Mouse (Mus musculus) bone marrow macrophage, adult 2 months (primary cell): Measurements from ENCODE around the gene Vsig8. TPM values are rescaled to one million over a fixed set of nuclear protein-coding genes. Genes with fewer than 3 reads are reported as not detected.

ENCODE experiments used
- H3K27ac ChIP-seq: 2 replicates; pipeline ENCODE4 v1.5.1; 2012; ENCODE audit warnings: low read depth, low read length; ENCODE audit not compliant: insufficient read depth
- H3K4me1 ChIP-seq: 2 replicates; pipeline ENCODE4 v1.6.1; 2012; ENCODE audit warnings: low read length; ENCODE audit not compliant: control insufficient read depth, insufficient read depth
- H3K4me3 ChIP-seq: 2 replicates; pipeline ENCODE4 v1.5.1; 2012; ENCODE audit warnings: mild to moderate bottlenecking, low read length, moderate library complexity; ENCODE audit not compliant: insufficient read depth
- CTCF ChIP-seq: IDR thresholded peaks from 2 replicates; pipeline ENCODE4 v1.5.1; 2012; ENCODE audit warnings: low read depth, mild to moderate bottlenecking, low read length, moderate library complexity
- POLR2A ChIP-seq: IDR thresholded peaks from 2 replicates; pipeline ENCODE4 v1.6.1; 2012; ENCODE audit warnings: mild to moderate bottlenecking, low read depth, low read length, borderline replicate concordance
- polyA plus RNA-seq: library from polyadenylated mRNA; stranded (reverse); fragments of >200 nt; gene quantifications from 2 replicates; pipeline ENCODE4 v1.2.4, GENCODE M21; 2012; ENCODE audit not compliant: missing spikeins, insufficient read depth, insufficient read length

Vsig8 gene
- polyA plus RNA-seq, 1 experiment: not detected

DNA sequence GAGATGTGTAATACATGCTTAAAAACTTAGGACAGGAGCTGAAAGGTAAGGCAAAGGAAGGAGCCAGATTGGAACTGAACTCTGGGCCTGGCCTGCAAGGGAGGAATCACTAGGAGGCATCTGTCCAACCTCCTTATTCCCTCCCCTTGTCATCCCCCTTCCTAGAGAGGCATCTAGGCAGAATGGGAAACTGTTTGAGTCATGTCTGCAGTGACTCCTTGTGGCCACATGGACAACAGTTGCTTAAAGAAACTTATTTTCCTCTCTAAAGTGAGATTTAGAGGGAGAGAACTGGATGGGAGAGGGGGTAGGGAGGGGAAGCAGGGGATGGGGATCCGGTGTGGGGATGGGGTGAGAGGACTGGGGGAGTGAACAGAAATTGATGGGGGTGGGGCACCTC is 57.0 kb downstream of the Vsig8 start:
- H3K4me3 ChIP-seq: no peak overlapping the region
- peak; percentile 16; the same call in 1 of the 2 replicates for TF ChIP-seq CTCF
- no peak for TF ChIP-seq POLR2A
- H3K27ac ChIP-seq: no peak overlapping the region
- no peaks in the 10 kb centered on the region for H3K4me1 ChIP-seq

Other genes starting within 250 kb of the Vsig8 start
- 1.8 and 2.2 TPM in 2 replicates for gene Kcnj9, start 226.6 kb upstream of the Vsig8 start, polyA plus RNA-seq
- gene Kcnj10, start 214.7 kb upstream of the Vsig8 start, polyA plus RNA-seq: 52.3 and 58.4 TPM in 2 replicates
- gene Pigm, start 179.4 kb upstream of the Vsig8 start, polyA plus RNA-seq: 14.3 and 15.4 TPM in 2 replicates
- gene Slamf9, start 80.6 kb upstream of the Vsig8 start, polyA plus RNA-seq: 90.6 and 98.9 TPM in 2 replicates
- gene Igsf9, start 74.2 kb upstream of the Vsig8 start, polyA plus RNA-seq: 6.3 and 7.6 TPM in 2 replicates
- gene Tagln2, start 55.9 kb upstream of the Vsig8 start, polyA plus RNA-seq: 316 and 321 TPM in 2 replicates
- gene Cfap45, start 35.1 kb upstream of the Vsig8 start, polyA plus RNA-seq: 0.87 and 1.2 TPM in 2 replicates
- gene Slamf8, start 34.6 kb downstream of the Vsig8 start, polyA plus RNA-seq: 4.0 TPM in 2 replicates
- gene Fcrl6, start 46.6 kb downstream of the Vsig8 start, polyA plus RNA-seq: not detected in 2 replicates
- 9.4 and 11.2 TPM in 2 replicates for gene Dusp23, start 77.0 kb downstream of the Vsig8 start, polyA plus RNA-seq
- gene Crp, start 142.1 kb downstream of the Vsig8 start, polyA plus RNA-seq: not detected in 2 replicates